Mouse (Mus musculus): ENCODE data around the gene Hes7.

The Hes7 gene

GRCm38 (mm10) chr11:69119446-69120155, 603 bp upstream of the Hes7 start:
- no peak for DNase-seq (ENCODE audit: low read depth)

- DNase-seq (ENCODE audit: low read depth) = no peak
These were observed 967 bp downstream of the Hes7 start for GRCm38 (mm10) chr11:69121001-69121740.

GRCm38 (mm10) chr11:69121741-69122335, 1.6 kb downstream of the Hes7 start:
- no peak for DNase-seq (ENCODE audit: low read depth)

- DNase-seq (ENCODE audit: low read depth) = peak; percentile 79
These were observed 2.2 kb downstream of the Hes7 start, which contains the start of gene 9130213A22Rik for GRCm38 (mm10) chr11:69122336-69122951. TSS of gene 9130213A22Rik (minus strand) at chr11:69122589.

GRCm38 (mm10) chr11:69123056-69123692, 3.0 kb downstream of the Hes7 start:
- peak; percentile 90 for DNase-seq (ENCODE audit: low read depth)

GRCm38 (mm10) chr11:69123693-69124497, 3.7 kb downstream of the Hes7 start:
- peak; percentile 84 for DNase-seq (ENCODE audit: low read depth)

- peak; percentile 76 for DNase-seq (ENCODE audit: low read depth)
These were observed 4.3 kb downstream of the Hes7 start for GRCm38 (mm10) chr11:69124498-69124847.

- peak; percentile 88 for DNase-seq (ENCODE audit: low read depth)
These were observed 5.0 kb downstream of the Hes7 start for GRCm38 (mm10) chr11:69125041-69125851.

GRCm38 (mm10) chr11:69125852-69125918, 5.5 kb downstream of the Hes7 start, which contains the start of gene Aloxe3:
TSS of gene Aloxe3 (plus strand) at chr11:69125896.
- DNase-seq (ENCODE audit: low read depth) = no peak

- no peak for DNase-seq (ENCODE audit: low read depth)
These were observed 5.9 kb downstream of the Hes7 start for GRCm38 (mm10) chr11:69125919-69126705.

GRCm38 (mm10) chr11:69126706-69127095, 6.5 kb downstream of the Hes7 start:
- no peak for DNase-seq (ENCODE audit: low read depth)

- no peak for DNase-seq (ENCODE audit: low read depth)
These were observed 8.4 kb downstream of the Hes7 start for GRCm38 (mm10) chr11:69128426-69129122.

- no peak for DNase-seq (ENCODE audit: low read depth)
These were observed 13.3 kb downstream of the Hes7 start for GRCm38 (mm10) chr11:69133566-69133922.

GRCm38 (mm10) chr11:69133923-69134621, 13.9 kb downstream of the Hes7 start:
- no peak for DNase-seq (ENCODE audit: low read depth)

GRCm38 (mm10) chr11:69134622-69134968, 14.4 kb downstream of the Hes7 start:
- no peak for DNase-seq (ENCODE audit: low read depth)

GRCm38 (mm10) chr11:69135361-69135760, 15.2 kb downstream of the Hes7 start:
- no peak for DNase-seq (ENCODE audit: low read depth)

GRCm38 (mm10) chr11:69147546-69147945, 27.3 kb downstream of the Hes7 start:
- no peak for DNase-seq (ENCODE audit: low read depth)

- DNase-seq (ENCODE audit: low read depth) = no peak
These were observed 28.3 kb downstream of the Hes7 start for GRCm38 (mm10) chr11:69148451-69148960.

GRCm38 (mm10) chr11:69149728-69150127, 29.5 kb downstream of the Hes7 start:
- DNase-seq (ENCODE audit: low read depth) = no peak

Measured in c-Kit-positive CD71-negative TER-119-negative erythroid progenitor cells, embryonic 14.5 days (primary cell).